Mouse (Mus musculus): ENCODE measurements around the gene Sp2. TPM values are rescaled to one million over a fixed set of nuclear protein-coding genes. Genes with fewer than 3 reads are reported as not detected.
A peak's percentile ranks its signal among the peaks of the same experiment; 100 is the strongest.

Gene Sp2
- polyA plus RNA-seq, 1 experiment from 2014 or later = 13.0 TPM

DNA sequence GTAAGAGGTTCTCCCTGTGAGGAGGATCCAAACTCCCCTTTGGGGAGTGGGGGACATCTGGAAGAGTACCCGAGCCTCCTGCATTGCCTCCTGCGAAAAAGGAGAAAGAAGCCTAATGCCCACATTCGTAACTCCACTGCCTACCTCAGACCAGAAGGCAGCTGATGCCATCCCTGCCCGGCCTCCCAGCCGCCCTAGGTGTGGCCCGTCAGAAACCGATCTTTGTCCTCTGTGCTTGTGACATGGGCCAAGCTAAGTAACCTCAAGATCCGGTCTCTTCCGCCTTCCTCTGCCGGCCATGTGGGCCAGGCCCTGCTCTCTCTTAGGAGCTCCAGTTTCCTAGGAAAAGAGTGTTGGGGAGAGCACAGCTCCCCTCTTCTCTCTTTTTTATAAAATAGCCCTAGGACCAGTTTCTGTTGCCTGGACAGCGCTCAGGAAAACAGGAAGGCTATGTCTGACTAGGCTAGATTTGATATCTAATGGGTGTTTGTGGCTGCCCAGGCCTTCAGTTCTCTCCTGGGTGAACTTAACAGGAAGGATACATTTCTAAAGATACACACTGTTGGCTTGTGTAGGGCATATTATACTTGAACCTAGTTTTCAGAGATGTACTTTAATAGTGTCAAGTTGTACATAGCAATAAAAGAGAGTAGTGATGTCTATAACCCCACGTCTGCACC is 57.1 kb downstream of the Sp2 start:
- DNase-seq (no peak), ATAC-seq (ENCODE audit: low read depth) (peak; percentile 46)
- H3K36me3 ChIP-seq = no peaks in the 10 kb centered on the region
- 46% methylated on average over 12 of the region's 12 CpGs for WGBS (ENCODE audit: insufficient replicate concordance)
- 0 out of 2 replicates have a peak, but pooled peaks cover 6% of the 10 kb centered on the region for H3K27me3 ChIP-seq
- H3K27ac ChIP-seq = peak overlapping the region; percentile 98
- no peak overlapping the region for H3K4me3 ChIP-seq (replicated peaks)
- H3K4me2 ChIP-seq = peak overlapping the region; percentile 33
- H3K9ac ChIP-seq = peak overlapping the region; percentile 68
- no peaks in the 10 kb centered on the region for H3K9me3 ChIP-seq (replicated peaks)
- H3K4me1 ChIP-seq (replicated peaks) = peaks cover 75% of the 10 kb centered on the region

DNA sequence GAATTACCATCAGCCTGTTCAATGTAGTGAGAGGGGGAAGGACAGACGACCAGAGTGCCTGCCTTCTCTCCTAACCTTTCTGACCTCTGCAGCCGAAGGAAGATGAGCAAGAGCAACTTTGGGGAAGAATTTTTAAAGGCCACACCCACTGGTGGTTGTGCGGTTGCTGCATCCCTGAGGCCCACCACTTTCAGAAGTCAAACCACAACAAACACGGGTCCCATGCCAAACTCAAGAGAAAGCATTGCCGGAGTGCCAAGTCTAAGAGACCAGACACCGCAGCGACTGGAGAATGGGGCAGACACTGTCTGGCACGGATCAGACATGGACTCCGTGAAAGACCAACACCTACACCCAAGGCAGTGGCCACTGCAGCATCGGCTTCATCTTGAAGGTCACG is 57.9 kb downstream of the Sp2 start:
- DNase-seq = no peak
- WGBS (ENCODE audit: insufficient replicate concordance) = 37% methylated on average over 11 of the region's 11 CpGs
- Histone ChIP-seq H3K27me3 (0 out of 2 replicates have a peak, but pooled peaks cover 6% of the 10 kb centered on the region), H3K4me2 (peak overlapping the region; percentile 33), H3K4me3 (replicated peaks) (no peak overlapping the region), H3K4me1 (replicated peaks) (peaks cover 75% of the 10 kb centered on the region), H3K27ac (peak overlapping the region; percentile 98), H3K9me3 (replicated peaks) (no peaks in the 10 kb centered on the region), H3K36me3 (no peaks in the 10 kb centered on the region), H3K9ac (peak overlapping the region; percentile 68)
- ATAC-seq (ENCODE audit: low read depth) = no peak

DNA sequence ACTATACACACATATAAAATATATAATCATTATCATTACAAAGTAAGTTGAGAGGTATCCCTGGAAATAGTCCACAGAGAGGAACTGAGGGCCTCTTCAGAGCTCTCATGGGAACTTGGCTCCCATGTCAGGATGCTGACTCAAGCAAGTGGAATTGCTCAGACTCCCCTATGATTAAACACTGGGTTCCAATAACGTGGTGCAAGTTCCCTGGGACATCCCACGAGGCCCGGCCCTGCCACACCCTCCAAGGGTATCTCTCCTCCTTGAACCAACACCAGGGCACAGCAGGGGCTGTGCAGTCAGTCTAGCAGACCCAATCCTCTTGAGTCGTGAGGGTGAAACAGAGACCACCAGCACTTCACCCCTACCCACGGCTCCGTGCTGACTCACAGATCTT is 63.8 kb downstream of the Sp2 start:
- ATAC-seq (ENCODE audit: low read depth) = no peak
- H3K4me2 ChIP-seq = peak overlapping the region; percentile 0; the same call in 1 of the 2 replicates
- H3K9me3 ChIP-seq (replicated peaks) = no peaks in the 10 kb centered on the region
- peaks cover 64% of the 10 kb centered on the region for H3K4me1 ChIP-seq (replicated peaks)
- 38% methylated on average over 6 of the region's 6 CpGs for WGBS (ENCODE audit: insufficient replicate concordance)
- no peaks in the 10 kb centered on the region for H3K36me3 ChIP-seq
- H3K4me3 ChIP-seq (replicated peaks) = no peak overlapping the region
- H3K27ac ChIP-seq = peak overlapping the region; percentile 99
- DNase-seq = no peak
- H3K9ac ChIP-seq = peak overlapping the region; percentile 52
- H3K27me3 ChIP-seq = 0 out of 2 replicates have a peak, but pooled peaks cover 3% of the 10 kb centered on the region

DNA sequence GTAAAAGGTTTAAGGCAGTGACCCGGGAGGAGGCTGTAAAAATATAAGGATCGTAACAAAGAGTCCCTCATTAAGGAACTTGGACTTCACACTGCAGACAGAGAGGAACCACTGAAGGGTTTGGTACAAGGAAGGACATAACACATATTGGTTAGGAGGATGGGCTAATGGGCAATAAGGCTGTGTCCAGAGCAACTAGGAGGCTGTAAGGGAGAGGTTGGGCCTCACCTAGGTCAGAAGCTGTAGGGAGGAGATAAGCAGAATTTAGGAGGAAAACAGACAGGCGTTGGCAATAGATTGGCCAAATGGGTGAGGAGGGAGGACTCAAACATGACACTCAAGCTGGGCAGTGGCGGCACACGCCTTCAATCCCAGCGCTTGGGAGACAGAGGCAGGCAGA is 65.3 kb downstream of the Sp2 start:
- WGBS (ENCODE audit: insufficient replicate concordance) = 28% methylated on average over 6 of the region's 6 CpGs
- H3K4me2 ChIP-seq = peak overlapping the region; percentile 68
- ATAC-seq (ENCODE audit: low read depth) = peak; percentile 85
- peak overlapping the region; percentile 77 for H3K9ac ChIP-seq
- H3K4me3 ChIP-seq (replicated peaks) = peak overlapping the region; percentile 26
- peaks cover 64% of the 10 kb centered on the region for H3K4me1 ChIP-seq (replicated peaks)
- no peaks in the 10 kb centered on the region for H3K9me3 ChIP-seq (replicated peaks)
- no peaks in the 10 kb centered on the region for H3K36me3 ChIP-seq
- DNase-seq = peak; percentile 83
- H3K27ac ChIP-seq = peak overlapping the region; percentile 99
- H3K27me3 ChIP-seq = no peaks in the 10 kb centered on the region

DNA sequence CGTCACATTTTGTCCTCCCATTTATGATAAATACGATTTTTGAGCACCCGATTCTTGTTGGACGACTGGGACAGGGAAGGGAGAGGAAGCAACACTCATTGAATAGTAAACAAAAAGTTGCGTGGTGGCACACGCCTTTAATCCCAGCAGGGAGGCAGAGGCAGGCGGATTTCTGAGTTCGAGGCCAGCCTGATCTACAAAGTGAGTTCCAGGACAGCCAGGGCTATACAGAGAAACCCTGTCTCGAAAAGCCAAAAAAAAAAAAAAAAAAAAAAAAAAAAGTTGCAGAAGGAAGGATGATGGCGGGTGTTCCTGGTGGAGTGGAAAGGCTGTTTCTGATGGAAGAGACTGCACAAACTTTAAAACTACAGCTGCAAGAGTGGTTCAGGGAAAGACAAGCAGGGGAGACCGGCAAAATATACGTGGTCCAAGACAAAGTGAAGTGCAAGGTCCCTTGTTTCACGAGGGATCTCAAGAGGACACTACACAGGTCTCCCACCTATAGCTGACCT is 65.8 kb downstream of the Sp2 start:
- no peaks in the 10 kb centered on the region for H3K27me3 ChIP-seq
- peaks cover 64% of the 10 kb centered on the region for H3K4me1 ChIP-seq (replicated peaks)
- ATAC-seq (ENCODE audit: low read depth) = no peak

DNA sequence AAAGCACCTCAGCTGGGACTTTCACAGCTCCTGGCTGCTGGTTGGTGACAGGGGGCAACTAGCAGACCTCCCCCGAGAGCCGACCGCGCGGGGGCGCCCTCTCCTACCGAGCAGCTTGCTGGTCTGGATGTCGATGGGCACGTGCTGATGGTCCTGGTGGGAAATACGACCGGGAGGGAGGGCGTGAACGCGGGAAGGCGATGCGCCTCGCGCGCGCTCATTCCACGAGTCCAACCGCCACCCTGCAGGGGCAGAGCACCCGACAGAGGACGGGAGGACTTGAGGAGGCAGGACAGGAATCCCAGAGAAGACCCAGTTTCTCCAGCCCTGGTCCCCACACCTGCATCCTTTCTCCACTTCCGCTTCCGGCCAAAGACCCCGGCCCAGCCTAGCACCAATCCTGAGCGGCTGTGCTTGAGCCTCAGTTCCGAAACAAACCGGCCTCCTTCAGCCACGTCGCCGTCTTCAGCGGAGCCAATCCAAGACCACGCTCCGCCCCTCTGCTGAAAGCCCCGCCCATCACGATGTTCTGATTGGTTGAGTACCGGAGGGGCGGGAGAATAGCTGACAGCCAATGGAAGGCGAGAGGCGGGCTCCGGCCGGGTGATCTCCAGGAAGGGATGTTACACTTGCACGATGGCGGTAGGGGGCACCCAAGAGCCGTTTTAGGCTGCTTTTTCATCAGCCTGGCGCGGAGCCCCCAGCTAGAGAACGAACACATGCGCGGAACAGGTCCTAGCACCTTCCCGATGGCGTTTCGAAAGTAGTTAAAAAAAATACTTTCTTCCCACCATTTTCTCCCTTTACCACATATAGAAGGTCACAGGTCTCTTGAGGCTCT is 66.5 kb downstream of the Sp2 start, which contains the start of gene Cdk5rap3:
TSS of gene Cdk5rap3 (minus strand) at position 453 of the 841 bp plus-strand sequence.
- Histone ChIP-seq H3K27ac (peak within 1 kb of the TSS; percentile 99), H3K9me3 (replicated peaks) (no peaks in the 10 kb centered on the region), H3K4me3 (replicated peaks) (peak within 1 kb of the TSS; percentile 79), H3K36me3 (peaks cover 10% of the 10 kb centered on the region), H3K4me2 (peak within 1 kb of the TSS; percentile 84), H3K9ac (peak within 1 kb of the TSS; percentile 85), H3K4me1 (replicated peaks) (peaks cover 64% of the 10 kb centered on the region), H3K27me3 (no peaks in the 10 kb centered on the region)
- DNase-seq = peak; percentile 100
- under 1% methylated on average over 55 of the region's 55 CpGs for WGBS (ENCODE audit: insufficient replicate concordance)
- ATAC-seq (ENCODE audit: low read depth) = peak; percentile 82

More for the DNA sequence above, 65.8 kb downstream of the Sp2 start:
- Histone ChIP-seq H3K4me3 (replicated peaks) (peak overlapping the region; percentile 41), H3K9ac (peak overlapping the region; percentile 77), H3K36me3 (peaks cover 3% of the 10 kb centered on the region), H3K27ac (peak overlapping the region; percentile 99), H3K9me3 (replicated peaks) (no peaks in the 10 kb centered on the region), H3K4me2 (peak overlapping the region; percentile 68)
- DNase-seq = no peak
- 14% methylated on average over 13 of the region's 13 CpGs for WGBS (ENCODE audit: insufficient replicate concordance)

DNA sequence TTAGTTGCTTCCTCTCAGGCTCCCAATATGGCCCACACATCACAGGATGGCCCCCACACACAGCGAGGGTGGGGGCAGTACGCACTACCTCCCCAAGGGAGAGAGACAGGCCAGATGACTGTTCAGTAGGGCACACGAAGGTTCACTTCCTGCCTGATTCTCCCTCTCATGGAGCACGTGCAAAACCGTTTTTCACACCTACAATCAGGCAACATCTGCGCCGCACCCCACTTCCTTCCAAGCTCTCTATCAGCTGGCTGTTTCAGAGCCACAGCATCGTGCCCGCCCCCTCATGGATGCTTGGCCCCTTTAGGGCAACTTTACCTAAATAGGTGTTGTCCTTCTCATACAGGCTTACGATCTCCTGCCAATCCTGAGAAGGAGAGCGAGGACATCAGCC is 70.1 kb downstream of the Sp2 start:
- peaks cover 35% of the 10 kb centered on the region for H3K4me1 ChIP-seq (replicated peaks)
- 54% methylated on average over 11 of the region's 11 CpGs for WGBS (ENCODE audit: insufficient replicate concordance)
- no peak overlapping the region for H3K27ac ChIP-seq
- H3K36me3 ChIP-seq = peaks cover 41% of the 10 kb centered on the region
- no peak overlapping the region for H3K9ac ChIP-seq
- DNase-seq (no peak), ATAC-seq (ENCODE audit: low read depth) (no peak)
- no peaks in the 10 kb centered on the region for H3K27me3 ChIP-seq
- no peak overlapping the region for H3K4me3 ChIP-seq (replicated peaks)
- H3K4me2 ChIP-seq = no peak overlapping the region
- no peaks in the 10 kb centered on the region for H3K9me3 ChIP-seq (replicated peaks)

DNA sequence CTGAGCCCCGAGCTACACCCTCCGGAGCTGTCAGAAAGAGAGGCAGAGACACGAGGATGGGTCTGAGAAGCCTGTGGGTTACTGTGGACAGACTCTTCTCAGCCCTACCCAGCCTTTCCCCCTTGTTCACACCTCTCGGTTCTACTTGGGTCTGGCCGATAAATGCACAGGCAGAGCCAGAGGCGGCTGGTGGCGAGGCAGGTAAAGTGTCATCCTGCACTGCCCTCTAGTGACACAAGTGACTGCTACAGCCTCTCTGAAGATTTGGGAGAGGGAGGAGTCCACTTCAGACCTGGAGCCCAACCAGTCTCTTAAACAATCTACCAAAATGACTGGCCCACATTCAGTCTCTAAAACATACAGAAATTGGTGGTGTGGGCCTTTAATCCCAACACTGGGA is 72.8 kb downstream of the Sp2 start:
- Histone ChIP-seq H3K4me3 (replicated peaks) (no peak overlapping the region), H3K27ac (no peak overlapping the region), H3K4me1 (replicated peaks) (peaks cover 28% of the 10 kb centered on the region), H3K27me3 (no peaks in the 10 kb centered on the region), H3K9ac (no peak overlapping the region), H3K4me2 (no peak overlapping the region), H3K9me3 (replicated peaks) (no peaks in the 10 kb centered on the region), H3K36me3 (peaks cover 52% of the 10 kb centered on the region)
- DNase-seq (peak; percentile 58), ATAC-seq (ENCODE audit: low read depth) (peak; percentile 43; the same call in 1 of the 2 replicates)
- 36% methylated on average over 7 of the region's 7 CpGs for WGBS (ENCODE audit: insufficient replicate concordance)

DNA sequence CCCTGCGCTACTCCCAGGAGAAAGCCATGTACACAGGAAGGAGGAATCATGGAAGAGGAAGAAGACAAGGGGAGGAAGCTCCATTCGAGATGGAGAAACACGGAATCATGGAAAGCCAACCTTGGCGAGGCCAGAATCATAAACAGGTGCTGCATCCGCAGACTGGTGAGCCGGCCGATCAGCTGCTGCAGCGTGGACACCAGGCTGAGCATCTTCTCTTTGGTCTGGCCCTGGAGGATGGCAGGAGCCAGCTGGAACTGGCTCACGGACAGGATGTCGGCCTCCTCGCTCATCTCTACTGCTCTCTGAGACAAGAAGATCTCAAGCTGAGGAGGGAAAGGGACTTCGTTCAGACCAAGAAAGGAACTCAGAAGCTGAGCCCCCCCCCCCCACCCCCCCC is 74.2 kb downstream of the Sp2 start:
- Histone ChIP-seq H3K9me3 (replicated peaks) (no peaks in the 10 kb centered on the region), H3K36me3 (peaks cover 52% of the 10 kb centered on the region), H3K4me2 (no peak overlapping the region), H3K27ac (no peak overlapping the region), H3K27me3 (no peaks in the 10 kb centered on the region), H3K4me1 (replicated peaks) (peaks cover 24% of the 10 kb centered on the region), H3K4me3 (replicated peaks) (no peak overlapping the region), H3K9ac (no peak overlapping the region)
- 82% methylated on average over 12 of the region's 12 CpGs for WGBS (ENCODE audit: insufficient replicate concordance)
- ATAC-seq (ENCODE audit: low read depth) (no peak), DNase-seq (no peak)

DNA sequence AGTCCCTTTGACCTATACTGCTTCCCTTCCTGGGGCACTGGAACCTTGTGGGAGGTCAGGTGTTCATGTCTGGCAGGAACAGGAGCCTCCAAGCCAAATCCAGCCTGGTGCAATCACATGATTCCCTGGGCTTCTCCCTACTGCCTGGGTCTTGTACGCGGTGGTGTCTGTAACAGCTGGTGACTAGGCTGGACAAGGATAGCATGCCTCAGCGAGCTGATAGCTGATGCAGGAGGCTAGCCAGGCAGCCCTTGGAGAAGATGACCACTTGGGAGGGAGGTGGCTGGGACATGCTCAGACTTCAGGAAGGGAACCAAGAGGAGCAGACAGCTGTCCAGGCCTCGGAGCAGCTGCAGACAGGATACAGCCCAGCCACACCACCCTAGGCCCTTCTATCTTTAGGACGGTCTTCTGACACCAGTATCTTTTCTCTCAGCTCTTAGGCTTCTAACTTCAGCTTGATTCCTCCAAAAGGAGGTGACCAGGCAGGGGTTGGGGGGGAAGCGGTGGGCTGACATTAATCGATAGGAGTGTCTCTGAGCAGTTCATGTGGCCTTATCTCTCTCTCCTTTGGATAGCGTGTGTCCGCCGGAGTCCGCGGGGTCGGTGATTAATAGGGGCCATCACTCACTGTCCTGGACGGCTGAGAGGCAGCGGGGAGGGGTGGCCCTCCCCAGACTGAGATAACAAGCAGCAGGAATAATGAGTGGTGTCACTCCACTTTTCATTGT is 76.2 kb downstream of the Sp2 start:
- no peak overlapping the region for H3K27ac ChIP-seq
- ATAC-seq (ENCODE audit: low read depth) (no peak), DNase-seq (no peak)
- WGBS (ENCODE audit: insufficient replicate concordance) = 23% methylated on average over 15 of the region's 15 CpGs
- peaks cover 6% of the 10 kb centered on the region; the same call in 1 of the 2 replicates for H3K27me3 ChIP-seq
- no peak overlapping the region for H3K4me2 ChIP-seq
- H3K36me3 ChIP-seq = peaks cover 45% of the 10 kb centered on the region
- no peak overlapping the region for H3K4me3 ChIP-seq (replicated peaks)
- no peak overlapping the region for H3K9ac ChIP-seq
- peaks cover 21% of the 10 kb centered on the region for H3K4me1 ChIP-seq (replicated peaks)
- H3K9me3 ChIP-seq (replicated peaks) = no peaks in the 10 kb centered on the region

Data from liver, embryonic 13.5 days (tissue).